8 mouse cellular contexts compared by ENCODE assay signal in the genomic region with DNA sequence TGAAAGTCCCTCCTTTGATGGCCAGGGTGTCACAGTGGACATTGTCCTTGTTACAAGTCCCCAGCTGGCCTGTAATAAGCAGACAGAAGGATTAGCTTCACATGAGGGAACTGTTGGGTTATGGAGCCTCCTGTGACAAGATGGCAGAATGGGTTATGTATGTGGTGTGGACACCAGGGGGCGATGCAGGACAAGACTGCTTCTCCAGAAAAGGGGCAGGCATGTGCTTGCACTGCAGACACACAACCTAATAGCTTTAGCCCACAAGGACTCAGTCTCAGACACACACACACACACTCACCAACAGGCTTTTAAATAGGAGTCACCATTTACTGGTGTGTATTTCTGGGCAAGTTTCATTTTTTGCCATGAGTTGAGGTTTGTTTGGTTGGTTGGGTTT. TPM values are rescaled to one million over a fixed set of nuclear protein-coding genes. Genes with fewer than 3 reads are reported as not detected.
DNase-seq lines count a peak whose midpoint lies in the region; ATAC-seq and TF ChIP-seq lines count a peak whose summit lies in the region.

No protein-coding gene starts in this region.

- ATAC-seq in intestine, postnatal 0 days, result 0 out of 2 replicates have a peak, but pooled peaks have one; percentile 28
- ATAC-seq in intestine, embryonic 15.5 days, result no peak

- TF ChIP-seq CTCF in intestine, postnatal 0 days (IDR thresholded peaks at IDR 0.05; ENCODE audit: low read depth), result peak; percentile 90
- TF ChIP-seq CTCF in CH12.LX (conservative IDR thresholded peaks at IDR 0.05 in 1 of 2, IDR thresholded peaks at IDR 0.05 in 1 of 2; ENCODE audit: low read depth in 2 of 2, low read length in 2 of 2), result peak; percentile 32 to 82; a peak in 2 of 4 replicates
- TF ChIP-seq CTCF in embryonic fibroblast, embryonic 13.5 days (IDR thresholded peaks at IDR 0.05; ENCODE audit: borderline replicate concordance, insufficient read depth, low read length), result peak; percentile 69; the same call in 1 of the 2 replicates

- no peak overlapping the region for H3K9ac ChIP-seq in intestine, postnatal 0 days (ENCODE audit: low read depth, low read length)
- H3K9ac ChIP-seq in intestine, embryonic 15.5 days, result no peak overlapping the region
- no peak overlapping the region for H3K9ac ChIP-seq in CH12.LX (ENCODE audit: insufficient read depth, low read depth)

- no peak overlapping the region for H3K4me2 ChIP-seq in intestine, postnatal 0 days (replicated peaks; ENCODE audit: low read depth)
- H3K4me2 ChIP-seq in intestine, embryonic 15.5 days (replicated peaks), result no peak overlapping the region
- no peak overlapping the region for H3K4me2 ChIP-seq in CH12.LX (ENCODE audit: insufficient read depth, low read depth, poor library complexity, severe bottlenecking)

- no peaks in the 10 kb centered on the region for H3K36me3 ChIP-seq in intestine, postnatal 0 days (ENCODE audit: control insufficient read depth, insufficient read depth)
- no peaks in the 10 kb centered on the region for H3K36me3 ChIP-seq in intestine, embryonic 15.5 days
- no peaks in the 10 kb centered on the region for H3K36me3 ChIP-seq in CH12.LX (replicated peaks in 1 of 2; ENCODE audit: control insufficient read depth in 1 of 2, insufficient read depth in 1 of 2, low read length in 1 of 2)

- H3K27me3 ChIP-seq in intestine, postnatal 0 days (replicated peaks; ENCODE audit: control insufficient read depth, insufficient read depth, low read length), result no peaks in the 10 kb centered on the region
- H3K27me3 ChIP-seq in intestine, embryonic 15.5 days (replicated peaks), result no peaks in the 10 kb centered on the region
- peaks cover 19% of the 10 kb centered on the region for H3K27me3 ChIP-seq in CH12.LX (replicated peaks)

- in situ Hi-C loops in CH12.LX (cut with MboI; ENCODE audit: low pct_ligation_motif_present, low pct_unique_long_range_greater_than_20kb, low sequenced_read_pairs), result no loop called here

- H3K79me2 ChIP-seq in CH12.LX (replicated peaks; ENCODE audit: control insufficient read depth, extremely low read depth, insufficient read depth, poor library complexity, severe bottlenecking), result no peaks in the 10 kb centered on the region

- no peaks in the 10 kb centered on the region for H3K9me3 ChIP-seq in intestine, postnatal 0 days (ENCODE audit: control insufficient read depth)
- H3K9me3 ChIP-seq in intestine, embryonic 15.5 days, result no peaks in the 10 kb centered on the region
- H3K9me3 ChIP-seq in CH12.LX (replicated peaks; ENCODE audit: low read length), result no peaks in the 10 kb centered on the region

- WGBS in intestine, postnatal 0 days, result 20% methylated on average over 1 of the region's 1 CpGs
- WGBS in intestine, embryonic 15.5 days, result 8% methylated on average over 1 of the region's 1 CpGs

- DNase-seq in CH12.LX (ENCODE audit: extremely low read depth), result peak; percentile 78
- peak; percentile 47 for DNase-seq in adrenal gland, adult 2 months
- peak; percentile 35 for DNase-seq in kidney, postnatal 14 days
- peak; percentile 66 for DNase-seq in mesoderm, embryonic 11.5 days (ENCODE audit: low read depth, low spot score)
- DNase-seq in frontal cortex, postnatal 36 days (ENCODE audit: low spot score in 2 of 2), result no peak

- H3K4me3 ChIP-seq in intestine, postnatal 0 days (ENCODE audit: low read depth, low read length), result no peak overlapping the region
- H3K4me3 ChIP-seq in intestine, embryonic 15.5 days (replicated peaks), result no peak overlapping the region
- H3K4me3 ChIP-seq in CH12.LX (replicated peaks in 1 of 3; ENCODE audit: low read depth in 2 of 3, low read length in 2 of 3, poor library complexity in 1 of 3), result no peak overlapping the region
- H3K4me3 ChIP-seq in embryonic fibroblast, embryonic 13.5 days (ENCODE audit: insufficient read depth, low read length), result no peak overlapping the region

- TF ChIP-seq RAD21 in CH12.LX (IDR thresholded peaks at IDR 0.05; ENCODE audit: low read depth, low read length), result peak; percentile 79

- H3K4me1 ChIP-seq in intestine, postnatal 0 days (replicated peaks; ENCODE audit: control insufficient read depth, insufficient read depth, low read length), result no peaks in the 10 kb centered on the region
- no peaks in the 10 kb centered on the region for H3K4me1 ChIP-seq in intestine, embryonic 15.5 days (replicated peaks)
- no peaks in the 10 kb centered on the region for H3K4me1 ChIP-seq in CH12.LX (ENCODE audit: control insufficient read depth in 1 of 2, insufficient read depth in 2 of 2)
- no peaks in the 10 kb centered on the region for H3K4me1 ChIP-seq in embryonic fibroblast, embryonic 13.5 days (ENCODE audit: control insufficient read depth, insufficient read depth, low read length)

- H3K27ac ChIP-seq in intestine, postnatal 0 days (ENCODE audit: low read depth, low read length), result no peak overlapping the region
- H3K27ac ChIP-seq in intestine, embryonic 15.5 days, result no peak overlapping the region
- H3K27ac ChIP-seq in CH12.LX (ENCODE audit: insufficient read depth, low read depth), result no peak overlapping the region
- H3K27ac ChIP-seq in embryonic fibroblast, embryonic 13.5 days (ENCODE audit: insufficient read depth, low read length), result no peak overlapping the region

- no peak for TF ChIP-seq POLR2A in CH12.LX (IDR thresholded peaks at IDR 0.05; ENCODE audit: low read depth, low read length)
- TF ChIP-seq POLR2A in embryonic fibroblast, embryonic 13.5 days (IDR thresholded peaks at IDR 0.05; ENCODE audit: low read depth, low read length), result no peak

- dilution Hi-C loops in CH12.LX (cut with MboI; ENCODE audit: extremely low pct_ligation_motif_present, extremely low pct_unique_long_range_greater_than_20kb, low sequenced_read_pairs), result no loop called here

- TF ChIP-seq EP300 in CH12.LX (IDR thresholded peaks at IDR 0.05; ENCODE audit: low read length), result no peak

TF ChIP-seq in CH12.LX, 34 proteins besides CTCF, POLR2A, EP300 and RAD21:
- TF ChIP-seq SMC3 (IDR thresholded peaks at IDR 0.05; ENCODE audit: low read depth, low read length) (peak; percentile 72), UBTF (IDR thresholded peaks at IDR 0.05; ENCODE audit: low read depth, low read length) (no peak), ZC3H11A (IDR thresholded peaks at IDR 0.05; ENCODE audit: low read depth, low read length) (peak; percentile 26), IRF4 (IDR thresholded peaks at IDR 0.05; ENCODE audit: low read depth, low read length) (0 out of 2 replicates have a peak, but pooled peaks have one; percentile 9), NRF1 (IDR thresholded peaks at IDR 0.05; ENCODE audit: low read depth, low read length) (peak; percentile 33; the same call in 1 of the 2 replicates), KAT2A (IDR thresholded peaks at IDR 0.05; ENCODE audit: insufficient replicate concordance, low read length) (no peak), BHLHE40 (IDR thresholded peaks at IDR 0.05; ENCODE audit: low read depth, low read length) (peak; percentile 44), USF1 (IDR thresholded peaks at IDR 0.05; ENCODE audit: low read depth, low read length) (no peak), GABPA (IDR thresholded peaks at IDR 0.05; ENCODE audit: insufficient replicate concordance, low read depth, low read length) (no peak), SIN3A (IDR thresholded peaks at IDR 0.05; ENCODE audit: low read length) (no peak), MAX (IDR thresholded peaks at IDR 0.05; ENCODE audit: low read length) (peak; percentile 72), HCFC1 (IDR thresholded peaks at IDR 0.05; ENCODE audit: low read depth, low read length) (no peak), MYC (IDR thresholded peaks at IDR 0.05; ENCODE audit: low read depth, low read length) (peak; percentile 92)

RNA-seq across cellular contexts. Expression of gene Ces3b, which starts 16.8 kb away (rescaled TPM):
- polyA plus RNA-seq in intestine, postnatal 0 days (2015; fragmentation: Nextera tagmentation; extraction: Ambion mirVana), result not detected in 2 replicates
- not detected in 2 replicates for polyA plus RNA-seq in intestine, embryonic 15.5 days (2015; fragmentation: Nextera tagmentation; extraction: Ambion mirVana)
- total RNA-seq in CH12.LX (2012; rRNA removed) (not detected in 2 replicates), CH12.LX (2014; rRNA removed) (not detected in 2 replicates)
- polyA plus RNA-seq in CH12.LX (2012; ENCODE audit: insufficient read length, low read depth), result not detected in 2 replicates
- 1 to 10 TPM in 1 of 2 experiments, not detected in 1; 2.0 TPM for total RNA-seq in adrenal gland, adult 2 months (2021)
- not detected in 2 replicates for polyA plus RNA-seq in adrenal gland, adult 2 months (2012; rRNA removed)
- polyA plus RNA-seq in embryonic fibroblast, embryonic 13.5 days (2011; ENCODE audit: insufficient read length, low read depth, missing spikeins), result not detected in 2 replicates

RNA-seq across cellular contexts. Expression of gene Ces3a, which starts 18.4 kb away (rescaled TPM):
- 0.08 TPM in 1 of 2 replicates, not detected in the other for polyA plus RNA-seq in intestine, postnatal 0 days (2015; fragmentation: Nextera tagmentation; extraction: Ambion mirVana)
- not detected in 2 replicates for polyA plus RNA-seq in intestine, embryonic 15.5 days (2015; fragmentation: Nextera tagmentation; extraction: Ambion mirVana)
- not detected in 2 replicates for total RNA-seq in CH12.LX (2012; rRNA removed)
- total RNA-seq in CH12.LX (2014; rRNA removed), result not detected in 2 replicates
- polyA plus RNA-seq in CH12.LX (2012; ENCODE audit: insufficient read length, low read depth), result not detected in 2 replicates
- 1 to 10 TPM in 1 of 2 experiments, under 1 TPM in 1; 0.59 to 3.4 TPM for total RNA-seq in adrenal gland, adult 2 months (2021)
- polyA plus RNA-seq in adrenal gland, adult 2 months (2012; rRNA removed), result 0.63 TPM in 1 of 2 replicates, not detected in the other
- polyA plus RNA-seq in embryonic fibroblast, embryonic 13.5 days (2011; ENCODE audit: insufficient read length, low read depth, missing spikeins), result not detected in 2 replicates

Comparison
In these comparisons a context has a peak if more than half of its experiments do, and no peak if none do; other contexts are left out.
1. DNase-seq: peak in CH12.LX (single experiment), adrenal gland, adult 2 months (single experiment), kidney, postnatal 14 days (single experiment) and mesoderm, embryonic 11.5 days (single experiment); none in frontal cortex, postnatal 36 days (0 of 2).
2. Peak in every context shown above with its lines, with median percentiles within 50 percentile points of each other: CTCF ChIP-seq.